Mouse (Mus musculus): Measurements from ENCODE around the gene Ntn1.

Gene Ntn1

GRCm38 (mm10) chr11:68190849-68191248 is 209.8 kb downstream of the Ntn1 start:
- no peak for DNase-seq (ENCODE audit: low read depth, low spot score)

DNA sequence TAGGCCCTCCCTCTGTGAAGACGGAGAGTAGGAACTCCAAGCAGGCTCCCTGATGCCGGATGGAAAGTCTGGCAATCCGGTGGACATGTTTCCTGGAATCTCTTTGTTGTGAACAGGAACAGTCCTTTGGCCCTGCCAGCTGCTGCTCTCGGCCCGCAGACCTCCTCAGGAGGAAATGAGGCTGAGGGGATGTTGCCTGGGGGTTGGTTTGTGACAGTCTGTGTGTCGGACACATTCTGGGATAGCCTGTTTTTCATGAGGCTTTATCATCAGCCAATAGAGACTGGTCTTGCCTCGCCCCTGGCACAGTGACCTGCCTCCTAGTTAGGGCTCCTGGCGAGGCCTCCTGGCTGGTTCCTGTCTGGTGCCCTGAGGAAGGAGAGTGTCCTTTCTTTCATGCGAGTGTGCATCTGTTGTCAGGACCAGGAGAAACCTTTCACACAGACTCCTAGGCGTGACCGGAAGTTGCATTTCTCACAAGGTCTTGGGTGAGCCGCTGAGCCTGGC is 211.9 kb downstream of the Ntn1 start:
- DNase-seq (ENCODE audit: low read depth, low spot score): no peak

DNA sequence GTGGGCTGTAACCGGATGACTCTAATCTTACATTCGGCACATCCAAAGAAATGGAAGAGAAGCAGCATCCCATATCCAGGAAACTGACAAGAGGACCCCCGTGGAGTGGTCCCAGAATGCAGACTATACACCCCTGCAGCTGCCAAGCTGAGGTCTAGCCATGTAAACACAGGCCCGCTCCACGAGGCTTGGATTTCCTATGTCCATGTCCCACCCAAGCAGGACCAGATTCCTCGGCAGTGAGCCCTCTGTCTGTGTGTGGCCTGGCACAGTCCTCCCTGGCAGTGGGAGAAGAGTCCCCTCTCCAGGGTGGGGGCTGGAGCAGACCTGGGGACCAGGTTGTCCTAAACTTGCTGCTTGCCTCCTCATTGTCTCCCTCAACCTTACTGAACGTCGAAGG is 213.4 kb downstream of the Ntn1 start:
- no peak for DNase-seq (ENCODE audit: low read depth, low spot score)

- no peak for DNase-seq (ENCODE audit: low read depth, low spot score)
Observed at GRCm38 (mm10) chr11:68185647-68186046, 215.0 kb downstream of the Ntn1 start.

GRCm38 (mm10) chr11:68177415-68177814 is 223.2 kb downstream of the Ntn1 start:
- DNase-seq (ENCODE audit: low read depth, low spot score): no peak

GRCm38 (mm10) chr11:68176550-68176949 is 224.1 kb downstream of the Ntn1 start:
- DNase-seq (ENCODE audit: low read depth, low spot score): peak; percentile 49

DNA sequence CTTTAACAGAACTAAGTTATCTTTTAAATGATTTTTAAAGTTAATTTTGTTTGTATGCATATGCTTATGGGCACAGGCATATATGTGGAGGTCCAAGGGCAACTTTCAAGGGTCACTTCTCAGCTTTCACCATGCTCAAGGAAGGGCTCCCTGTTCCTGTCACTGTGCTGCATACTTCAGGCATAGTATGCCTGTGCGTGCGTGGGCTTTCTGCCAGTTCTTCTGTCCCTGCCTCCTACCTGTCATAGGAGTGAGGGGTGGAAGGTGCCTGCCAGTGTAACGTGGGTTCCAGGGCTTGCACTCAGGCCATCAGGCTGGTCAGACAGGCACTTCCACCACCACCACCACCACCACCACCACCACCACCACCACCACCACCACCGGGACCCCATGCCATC is 228.0 kb downstream of the Ntn1 start:
- no peak for DNase-seq (ENCODE audit: low read depth, low spot score)

DNA sequence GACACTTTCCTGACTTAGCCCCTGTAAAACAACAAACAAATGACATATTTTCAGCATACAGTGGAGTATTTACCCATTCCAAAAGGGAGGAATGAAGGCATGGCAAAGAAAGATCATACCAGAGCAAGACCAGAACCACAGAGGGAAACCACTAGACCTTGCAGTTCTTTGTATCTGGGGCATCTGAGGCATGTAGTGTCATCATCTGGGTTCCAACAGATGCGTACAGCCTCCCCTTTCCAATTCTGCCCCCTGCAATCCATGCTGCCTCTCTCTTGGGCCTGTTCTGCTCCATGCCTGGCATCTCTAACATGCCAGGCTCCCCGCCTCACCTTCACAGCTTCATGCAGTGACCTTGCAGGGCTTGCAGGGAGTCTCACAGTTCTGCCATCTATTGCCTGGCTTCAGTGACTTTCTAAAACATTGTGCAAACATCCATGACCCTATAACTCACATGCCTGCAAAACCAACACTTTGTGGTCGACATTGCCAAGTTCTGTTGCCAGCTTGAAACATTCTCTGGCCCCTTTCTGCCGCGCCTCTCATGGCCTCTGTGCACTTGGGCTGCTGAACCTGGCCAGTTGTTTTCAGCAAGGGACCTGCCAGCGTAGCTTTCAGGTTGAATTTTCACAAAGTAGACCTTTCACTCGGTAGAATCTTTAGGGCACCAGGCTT is 228.5 kb downstream of the Ntn1 start:
- no peak for DNase-seq (ENCODE audit: low read depth, low spot score)

DNA sequence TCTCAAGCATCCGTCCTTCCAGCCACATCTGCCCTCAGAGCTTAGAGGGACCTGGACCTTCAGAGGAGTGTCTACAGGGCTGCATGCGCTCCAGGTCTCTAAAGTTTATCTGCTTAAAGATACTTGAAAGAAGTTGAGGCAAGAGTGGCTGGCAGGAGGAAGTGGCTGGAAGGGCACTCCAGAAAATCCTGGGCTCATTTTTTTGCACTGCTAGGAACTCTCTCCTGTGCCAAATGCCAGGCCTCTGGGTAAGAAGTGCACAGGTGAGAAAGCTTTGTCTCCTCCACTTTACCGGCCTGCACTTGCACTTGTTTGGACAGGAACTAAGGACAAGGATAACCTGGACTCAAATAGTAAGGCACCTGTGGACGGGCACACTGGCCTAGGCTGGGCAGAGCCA is 232.2 kb downstream of the Ntn1 start:
- DNase-seq (ENCODE audit: low read depth, low spot score): no peak

- no peak for DNase-seq (ENCODE audit: low read depth, low spot score)
Observed at GRCm38 (mm10) chr11:68164408-68164807, 236.2 kb downstream of the Ntn1 start.

DNA sequence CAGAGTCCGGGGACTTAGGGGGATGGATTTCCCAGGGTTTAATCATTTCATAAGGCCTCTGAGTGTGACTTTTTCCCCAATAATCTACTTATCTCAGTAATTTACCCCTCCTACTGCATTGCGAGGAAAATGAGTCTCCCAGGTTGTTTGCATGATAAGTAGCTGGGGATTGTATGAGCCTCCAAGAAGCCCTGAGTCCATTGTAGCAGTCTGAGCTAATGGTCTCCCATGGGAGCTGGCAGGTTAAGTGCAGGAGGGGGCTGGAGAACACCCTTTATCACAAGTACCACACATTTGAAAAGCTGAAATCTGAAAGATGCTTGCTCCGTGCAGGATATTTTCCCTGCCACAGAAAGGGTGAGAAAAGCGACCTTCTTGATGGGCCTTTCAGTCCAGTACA is 240.8 kb downstream of the Ntn1 start:
- no peak for DNase-seq (ENCODE audit: low read depth, low spot score)
